Mouse (Mus musculus) activated CD4-positive, CD25-positive, alpha-beta regulatory T cell, adult 4 months (primary cell): Measurements from ENCODE around the gene Tpbg. TPM values are rescaled to one million over a fixed set of nuclear protein-coding genes. Genes with fewer than 3 reads are reported as not detected.
"Not testable (repeated sequence)": the region's sequence is repeated elsewhere in the genome, so short reads cannot be mapped to it uniquely, and the experiment has no call there.

ENCODE experiments used
- ATAC-seq: one replicate; pipeline ENCODE4 v1.8.0; 2017
- polyA plus RNA-seq, 2 experiments: library from polyadenylated mRNA; unstranded; fragments of 100-300 nt; shearing (Covaris generic); gene quantifications; one replicate each; pipeline ENCODE4 v1.2.1; 2017

Gene Tpbg
- polyA plus RNA-seq, result not detected

DNA sequence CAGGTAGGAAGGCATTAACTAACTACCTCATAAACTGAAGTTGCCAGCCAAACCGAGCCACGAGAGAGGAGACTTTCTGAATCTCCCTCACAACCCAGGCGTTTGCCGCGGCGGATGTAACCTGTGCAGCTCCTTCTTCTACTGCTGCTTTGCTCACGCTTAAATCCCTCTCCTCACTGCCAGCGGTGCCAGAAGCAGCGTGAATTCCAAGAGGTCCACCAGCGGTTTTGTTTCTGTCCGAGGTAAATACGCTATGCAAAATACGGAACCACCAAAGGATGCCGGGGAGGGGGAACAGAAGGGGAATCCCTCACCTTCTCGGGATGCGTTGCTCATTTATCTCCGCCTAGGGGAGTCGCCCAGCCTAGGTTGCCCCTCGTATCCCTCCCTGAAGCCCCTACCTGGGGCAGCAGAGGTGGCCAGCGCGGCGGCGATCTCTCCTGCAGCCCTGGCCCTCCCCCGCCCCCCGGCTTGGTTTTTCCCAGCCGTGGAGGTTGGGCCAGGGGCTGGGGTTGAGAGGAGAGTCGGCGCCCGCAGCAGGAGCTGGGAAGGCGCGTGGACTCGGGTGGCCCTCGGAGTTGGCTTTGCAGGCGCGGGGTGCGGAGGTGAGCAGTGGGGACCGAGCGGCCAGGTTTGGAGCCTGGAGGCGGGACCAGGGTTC, at the start of gene Tpbg:
TSS of gene Tpbg (plus strand) at position 30 of the 661 bp plus-strand sequence.
- ATAC-seq, result no peak

- ATAC-seq, result not testable (repeated sequence)
Measured at GRCm38 (mm10) chr9:85801986-85802385, 40.2 kb upstream of the Tpbg start.

DNA sequence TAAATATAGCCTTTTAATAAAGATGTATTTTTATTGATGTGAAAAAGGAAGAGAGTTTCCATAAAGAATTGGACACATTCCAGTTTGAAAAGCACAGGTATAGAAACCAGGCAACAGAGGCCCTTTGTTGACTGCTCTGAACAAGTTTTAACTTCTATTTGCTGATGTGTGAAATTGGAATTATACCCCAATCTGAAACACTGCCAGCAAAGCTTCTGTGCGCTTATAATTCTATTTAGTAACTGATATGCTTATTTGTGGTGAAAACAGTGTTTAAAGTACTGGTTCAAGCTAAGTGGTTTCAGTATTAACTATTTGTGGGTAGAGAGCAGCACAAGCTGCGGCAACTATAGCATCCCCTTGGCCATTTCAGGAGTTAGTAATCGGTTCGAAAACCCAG, 39.6 kb upstream of the Tpbg start:
- ATAC-seq, result no peak

DNA sequence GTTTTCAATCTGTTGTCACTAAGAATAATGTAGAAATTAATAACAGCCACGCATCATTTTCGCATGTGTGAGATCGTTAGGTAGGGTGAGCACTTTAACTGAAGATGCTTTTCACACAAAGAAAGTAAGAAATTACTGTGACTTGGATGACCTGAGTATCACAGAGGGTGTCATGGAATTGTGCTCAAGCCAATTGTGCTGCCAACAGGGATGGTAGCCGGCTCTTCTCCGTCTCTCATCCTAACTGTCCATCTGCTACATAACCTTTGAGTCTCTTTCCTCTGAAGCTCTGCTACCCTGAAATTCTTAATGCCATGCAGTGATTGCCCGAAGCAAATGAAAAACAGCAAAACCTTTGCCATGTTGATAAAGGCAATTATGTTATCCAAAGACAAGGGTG, 35.8 kb upstream of the Tpbg start:
- no peak for ATAC-seq

- no peak for ATAC-seq
Measured at GRCm38 (mm10) chr9:85809246-85809645, 32.9 kb upstream of the Tpbg start.

DNA sequence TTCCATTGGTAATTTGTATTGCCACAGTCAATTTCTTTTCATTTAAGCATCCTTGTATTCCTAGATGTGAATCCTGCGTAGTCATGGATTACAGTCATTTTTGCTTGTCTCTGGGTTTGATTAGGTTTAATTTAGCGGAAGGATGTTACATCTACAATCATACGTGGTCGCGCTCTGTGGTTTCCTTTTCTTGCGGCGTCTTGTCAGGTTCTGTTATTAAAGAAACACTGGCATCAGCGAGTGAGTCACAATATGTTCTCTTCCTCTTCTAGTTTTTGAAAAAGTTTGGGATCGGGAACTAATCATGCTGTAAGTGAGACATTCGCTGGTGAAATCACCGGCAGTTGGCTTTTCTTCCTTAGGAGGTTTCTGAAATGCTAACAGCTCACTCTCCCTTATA, 21.4 kb upstream of the Tpbg start:
- ATAC-seq, result no peak

- ATAC-seq, result no peak
Measured at GRCm38 (mm10) chr9:85835521-85836425, 6.4 kb upstream of the Tpbg start.

DNA sequence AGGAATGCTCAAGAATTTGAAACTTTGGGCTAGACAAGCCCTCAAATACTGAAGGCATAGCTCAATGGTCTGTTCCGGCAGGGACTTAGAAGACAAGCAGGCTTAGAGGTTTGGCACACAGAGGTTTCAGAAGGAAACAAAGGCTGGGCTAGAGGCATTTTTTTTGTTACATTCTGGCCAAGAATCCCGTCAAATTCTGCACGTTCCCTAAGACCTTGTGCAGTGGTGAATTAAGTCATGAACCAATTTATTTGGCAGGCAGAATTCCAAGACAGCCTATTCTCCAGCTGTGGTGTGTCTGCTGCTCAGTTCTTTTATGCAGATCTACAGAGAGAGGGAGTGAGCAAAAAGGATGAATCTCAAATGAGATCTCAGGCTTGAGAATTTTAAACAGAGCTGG, 2.6 kb upstream of the Tpbg start:
- no peak for ATAC-seq

DNA sequence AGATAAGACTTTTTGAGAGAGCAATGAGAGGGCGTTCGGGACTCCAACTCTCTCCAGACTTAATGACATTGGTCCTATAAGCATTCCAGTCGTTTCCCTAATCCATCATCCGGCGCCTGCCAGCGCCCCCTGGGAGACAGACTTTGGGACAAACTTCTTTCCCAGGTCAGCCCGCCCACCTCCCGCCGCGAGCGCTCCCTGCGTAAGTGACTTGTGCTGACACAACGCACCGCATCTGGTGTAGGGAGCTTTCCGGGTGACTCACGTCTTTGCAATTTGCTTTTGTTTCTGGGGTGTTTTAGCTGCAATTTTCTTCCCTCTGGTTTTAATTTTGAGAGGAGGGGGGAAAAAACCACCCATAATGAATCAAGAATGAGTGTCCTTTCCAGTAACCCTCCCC, 289 bp upstream of the Tpbg start:
- ATAC-seq, result no peak

GRCm38 (mm10) chr9:85843031-85843890, 1.1 kb downstream of the Tpbg start:
- no peak for ATAC-seq

GRCm38 (mm10) chr9:85843891-85844646, 1.9 kb downstream of the Tpbg start:
- ATAC-seq, result no peak

DNA sequence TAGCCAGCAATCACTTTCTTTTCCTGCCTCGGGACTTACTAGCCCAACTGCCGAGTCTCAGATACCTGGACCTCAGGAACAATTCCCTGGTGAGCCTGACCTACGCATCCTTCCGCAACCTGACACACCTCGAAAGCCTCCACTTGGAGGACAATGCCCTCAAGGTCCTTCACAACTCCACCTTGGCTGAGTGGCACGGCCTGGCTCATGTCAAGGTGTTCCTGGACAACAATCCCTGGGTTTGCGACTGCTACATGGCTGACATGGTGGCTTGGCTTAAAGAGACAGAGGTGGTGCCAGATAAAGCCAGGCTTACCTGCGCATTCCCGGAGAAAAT, 2.4 kb downstream of the Tpbg start:
- no peak for ATAC-seq

- ATAC-seq, result no peak
Measured at GRCm38 (mm10) chr9:85846186-85846585, 4.0 kb downstream of the Tpbg start.

DNA sequence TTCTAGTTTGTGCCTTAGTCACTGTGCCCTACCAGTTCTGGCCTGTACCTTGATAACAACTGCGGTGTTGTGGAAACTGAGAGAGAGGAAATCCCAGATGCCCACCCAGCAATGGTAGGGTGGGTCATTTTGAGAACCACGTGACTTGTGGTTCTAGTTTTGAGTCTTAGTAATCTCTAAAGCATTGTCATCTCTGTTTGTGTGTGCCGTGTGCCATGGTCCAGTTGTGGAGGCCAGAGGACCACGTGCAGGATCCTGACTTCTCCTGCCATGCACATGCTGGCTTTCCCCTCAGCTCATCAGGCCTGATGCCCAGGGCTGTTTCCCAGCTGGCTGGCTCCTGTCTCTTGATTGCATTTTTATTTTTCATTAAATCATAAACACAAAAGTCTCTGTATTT, 12.6 kb downstream of the Tpbg start:
- no peak for ATAC-seq

- no peak for ATAC-seq
Measured at GRCm38 (mm10) chr9:85856511-85856910, 14.3 kb downstream of the Tpbg start.

- ATAC-seq, result no peak
Measured at GRCm38 (mm10) chr9:85861065-85861464, 18.9 kb downstream of the Tpbg start.

GRCm38 (mm10) chr9:85862562-85862961, 20.4 kb downstream of the Tpbg start:
- no peak for ATAC-seq

- ATAC-seq, result no peak
Measured at GRCm38 (mm10) chr9:85872908-85873307, 30.7 kb downstream of the Tpbg start.

GRCm38 (mm10) chr9:85893681-85894080, 51.5 kb downstream of the Tpbg start:
- no peak for ATAC-seq
